Mouse (Mus musculus): ENCODE results near the gene Rpusd3.

The Rpusd3 gene

DNA sequence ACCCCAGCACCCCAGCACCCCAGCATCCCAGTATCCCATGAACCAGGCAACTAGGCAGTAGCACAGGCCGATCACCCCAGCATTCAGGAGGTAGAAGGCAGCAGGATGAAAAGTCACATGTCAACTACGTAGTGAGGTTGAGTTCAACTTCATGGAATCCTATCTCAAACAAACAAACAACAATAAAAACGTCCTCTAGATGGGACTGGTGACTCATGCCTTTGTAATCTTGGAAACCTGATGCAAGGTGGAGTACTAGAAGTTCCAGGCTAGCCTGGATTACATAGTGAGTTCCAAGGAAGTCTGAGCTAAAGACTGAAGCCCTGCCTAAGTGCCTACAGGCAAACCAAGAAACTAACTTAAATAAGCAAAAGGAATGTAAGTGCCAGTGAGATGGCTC, 11.7 kb upstream of the Rpusd3 start:
- DNase-seq (ENCODE audit: low spot score in 2 of 2), result no peak

GRCm38 (mm10) chr6:113429965-113430364, 10.8 kb upstream of the Rpusd3 start:
- DNase-seq (ENCODE audit: low spot score in 2 of 2), result no peak

- DNase-seq (ENCODE audit: low spot score in 2 of 2), result no peak
Observed at GRCm38 (mm10) chr6:113428006-113428405, 8.9 kb upstream of the Rpusd3 start.

DNA sequence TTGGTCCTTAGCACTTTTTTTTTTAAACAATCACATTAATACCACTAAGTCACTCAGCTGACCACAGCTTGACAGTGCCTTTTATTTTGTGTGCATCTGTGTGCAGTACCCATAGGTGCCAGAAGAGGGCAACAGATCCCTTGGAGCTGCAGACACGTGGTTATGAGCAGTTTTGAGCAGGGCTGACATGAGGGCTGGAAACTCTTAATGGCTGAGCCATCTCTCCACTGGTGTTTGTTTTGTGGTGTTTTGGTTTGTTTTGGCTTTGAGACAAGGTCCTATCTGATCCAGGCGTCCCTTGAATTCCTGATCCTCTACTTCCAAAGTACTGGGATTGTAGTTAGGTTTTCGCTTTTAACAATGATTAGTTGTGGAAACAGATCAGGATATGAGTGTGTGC, 8.3 kb upstream of the Rpusd3 start:
- peak in 1 of 2 experiments; percentile 33 for DNase-seq (ENCODE audit: low spot score in 2 of 2)

- no peak for DNase-seq (ENCODE audit: low spot score in 2 of 2)
Observed at GRCm38 (mm10) chr6:113426696-113427095, 7.6 kb upstream of the Rpusd3 start.

DNA sequence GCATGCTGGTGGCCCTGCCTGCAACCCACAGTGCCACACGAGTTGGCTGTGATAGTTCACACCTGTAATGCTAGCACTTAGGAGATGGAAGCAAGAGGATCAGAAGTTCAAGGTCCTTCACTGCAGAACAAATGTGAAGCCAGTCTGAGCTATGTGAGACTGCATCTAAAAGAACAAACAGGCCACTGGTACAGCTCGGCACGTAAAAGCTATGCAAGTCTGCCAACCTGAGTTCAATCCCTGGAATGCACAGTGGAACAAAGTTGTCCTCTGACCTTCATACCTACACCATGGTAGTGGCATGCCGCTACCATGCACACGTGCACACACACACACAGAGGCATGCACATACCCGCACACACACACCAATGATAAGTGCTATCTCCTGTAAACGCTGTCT, 5.0 kb upstream of the Rpusd3 start:
- DNase-seq (ENCODE audit: low spot score in 2 of 2), result no peak

- no peak for DNase-seq (ENCODE audit: low spot score in 2 of 2)
Observed at GRCm38 (mm10) chr6:113423000-113423399, 3.9 kb upstream of the Rpusd3 start.

GRCm38 (mm10) chr6:113418441-113419198, 520 bp downstream of the Rpusd3 start:
- DNase-seq (ENCODE audit: low spot score in 2 of 2), result no peak

GRCm38 (mm10) chr6:113416416-113416815, 2.7 kb downstream of the Rpusd3 start:
- no peak for DNase-seq (ENCODE audit: low spot score in 2 of 2)

GRCm38 (mm10) chr6:113410001-113410400, 9.1 kb downstream of the Rpusd3 start:
- DNase-seq (ENCODE audit: low spot score in 2 of 2), result no peak

DNA sequence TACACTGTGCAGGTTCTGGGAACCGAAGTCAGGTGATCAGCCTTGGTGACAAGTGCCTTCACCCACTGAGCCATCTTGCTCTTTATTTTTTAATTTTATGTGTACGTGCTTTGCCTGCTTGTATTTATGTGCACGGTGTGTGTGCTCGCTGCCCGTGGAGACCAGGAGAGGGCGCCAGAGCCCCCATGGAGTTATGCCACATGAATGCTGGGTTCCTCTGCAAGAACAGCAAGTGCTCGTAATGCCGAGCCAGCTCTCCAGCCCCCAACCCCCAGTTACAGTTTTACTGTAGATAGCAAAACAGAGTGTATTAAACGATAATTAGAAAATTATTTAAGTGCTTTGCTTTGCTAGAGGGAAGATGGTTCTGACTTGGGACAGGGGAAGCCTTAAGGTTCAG, 12.5 kb downstream of the Rpusd3 start:
- DNase-seq (ENCODE audit: low spot score in 2 of 2), result no peak

DNA sequence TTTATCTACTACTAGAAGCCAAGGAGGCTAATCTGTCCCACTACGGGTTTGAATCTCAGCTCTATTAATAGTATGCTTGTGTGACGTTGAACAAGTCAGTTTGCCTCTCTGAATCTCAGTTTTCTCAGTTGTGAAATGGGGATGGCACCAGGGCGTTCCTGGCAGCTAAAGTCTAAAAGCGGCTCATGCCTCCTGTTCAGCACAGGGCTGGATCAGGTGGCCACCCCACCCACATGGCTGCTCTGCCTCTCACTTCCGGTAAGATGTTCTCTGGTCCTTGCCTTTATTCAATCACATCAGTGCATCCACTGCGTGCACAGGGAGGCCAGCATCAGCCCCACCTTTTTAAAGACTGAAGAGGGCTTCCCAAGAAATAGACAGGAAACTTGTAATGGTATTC, 13.7 kb downstream of the Rpusd3 start:
- no peak for DNase-seq (ENCODE audit: low spot score in 2 of 2)

- no peak for DNase-seq (ENCODE audit: low spot score in 2 of 2)
Observed at GRCm38 (mm10) chr6:113404649-113405448, 14.3 kb downstream of the Rpusd3 start.

DNA sequence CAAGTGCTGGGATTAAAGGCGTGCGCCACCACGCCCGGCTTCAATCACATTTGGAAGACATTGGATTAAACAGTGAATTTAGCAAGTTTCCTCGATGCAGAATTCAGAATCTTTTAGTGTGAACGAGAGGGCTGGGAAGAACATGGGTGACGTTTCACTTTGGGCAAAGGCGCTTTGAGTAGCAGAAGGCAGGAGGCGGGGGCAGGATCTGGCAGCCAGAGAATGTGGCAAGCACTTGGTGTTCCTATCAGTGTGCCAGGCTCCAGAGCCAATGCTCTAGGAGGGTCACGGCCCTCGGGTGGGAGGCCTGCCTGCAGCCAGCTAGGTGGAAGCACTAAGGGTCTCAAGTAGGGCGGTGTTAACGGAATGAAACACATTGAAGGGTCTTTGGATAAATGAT, 17.0 kb downstream of the Rpusd3 start:
- DNase-seq (ENCODE audit: low spot score in 2 of 2), result no peak

DNA sequence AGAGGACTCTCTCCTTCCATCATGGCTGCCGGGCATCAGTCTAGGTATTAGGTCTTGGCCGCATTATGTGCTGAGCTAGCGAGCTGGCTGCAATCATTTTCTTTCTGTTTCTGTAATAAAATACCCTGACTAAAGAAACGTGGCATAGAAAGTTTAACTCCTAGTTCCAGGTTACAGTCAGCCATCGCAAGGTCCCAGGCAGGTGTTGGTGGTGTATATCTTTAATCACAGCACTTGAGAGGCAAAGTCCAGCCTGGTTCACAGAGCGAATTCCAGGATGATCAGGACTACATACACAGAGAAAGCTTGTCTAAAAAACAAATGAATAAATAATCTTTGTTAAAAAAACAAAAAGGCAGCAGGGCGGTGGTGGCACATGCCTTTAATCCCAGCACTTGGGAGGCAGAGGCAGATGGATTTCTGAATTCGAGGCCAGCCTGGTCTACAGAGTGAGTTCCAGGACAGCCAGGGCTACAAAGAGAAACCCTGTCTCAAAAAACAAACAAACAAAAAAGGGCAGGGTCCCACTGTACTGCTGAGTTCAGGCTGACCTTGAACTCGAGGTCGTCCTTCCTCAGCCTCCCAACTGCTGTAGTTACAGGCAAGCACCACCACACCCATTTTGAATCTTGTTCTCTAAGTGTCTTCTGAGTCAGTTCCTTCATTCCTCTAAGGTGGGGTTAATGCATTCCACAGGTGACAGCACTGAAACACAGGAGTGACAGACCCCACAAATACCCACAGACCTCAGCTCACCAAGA, 22.7 kb downstream of the Rpusd3 start:
- no peak for DNase-seq (ENCODE audit: low spot score in 2 of 2)

DNA sequence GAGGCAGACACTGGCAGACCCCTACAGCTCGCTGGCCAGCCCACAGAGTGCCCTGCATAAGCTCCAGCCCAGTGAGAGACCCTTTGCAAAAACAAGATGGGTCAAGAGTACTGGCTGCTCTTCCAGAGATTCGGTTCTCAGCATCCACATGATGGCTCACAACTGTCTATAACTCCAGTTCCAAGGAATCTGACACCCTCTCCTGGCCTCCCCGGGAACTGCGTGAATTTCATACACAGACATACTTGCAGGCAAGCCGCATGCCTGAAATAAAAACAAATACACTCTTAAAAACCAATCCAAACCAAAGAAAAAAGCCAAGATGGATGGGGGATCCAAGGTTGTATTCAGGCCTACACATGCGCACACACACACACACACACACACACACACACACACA, 23.6 kb downstream of the Rpusd3 start:
- no peak for DNase-seq (ENCODE audit: low spot score in 2 of 2)

GRCm38 (mm10) chr6:113394811-113395210, 24.3 kb downstream of the Rpusd3 start:
- no peak for DNase-seq (ENCODE audit: low spot score in 2 of 2)

DNA sequence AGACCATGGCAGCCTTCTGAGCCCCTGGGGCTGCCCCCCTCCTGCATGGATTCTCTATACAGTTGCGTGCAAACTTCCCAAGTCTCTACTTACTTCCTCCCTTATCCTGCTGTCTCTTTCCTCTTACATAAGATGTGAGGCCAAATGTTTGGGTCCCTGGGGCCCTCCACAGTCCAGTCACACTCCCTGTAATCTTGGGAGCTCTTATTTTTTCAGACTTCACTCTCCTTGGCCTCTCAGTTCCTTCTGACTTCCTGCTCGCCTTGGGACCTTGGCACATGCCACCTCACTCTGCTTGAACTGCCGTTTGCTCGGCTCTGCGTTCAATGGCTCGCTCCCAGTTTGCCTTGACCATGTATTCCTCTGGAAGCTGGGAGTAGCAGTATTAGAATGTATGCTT, 25.2 kb downstream of the Rpusd3 start:
- no peak for DNase-seq (ENCODE audit: low spot score in 2 of 2)

GRCm38 (mm10) chr6:113392387-113393071, 26.6 kb downstream of the Rpusd3 start:
- DNase-seq (ENCODE audit: low spot score in 2 of 2), result peak; percentile 17 to 22

DNA sequence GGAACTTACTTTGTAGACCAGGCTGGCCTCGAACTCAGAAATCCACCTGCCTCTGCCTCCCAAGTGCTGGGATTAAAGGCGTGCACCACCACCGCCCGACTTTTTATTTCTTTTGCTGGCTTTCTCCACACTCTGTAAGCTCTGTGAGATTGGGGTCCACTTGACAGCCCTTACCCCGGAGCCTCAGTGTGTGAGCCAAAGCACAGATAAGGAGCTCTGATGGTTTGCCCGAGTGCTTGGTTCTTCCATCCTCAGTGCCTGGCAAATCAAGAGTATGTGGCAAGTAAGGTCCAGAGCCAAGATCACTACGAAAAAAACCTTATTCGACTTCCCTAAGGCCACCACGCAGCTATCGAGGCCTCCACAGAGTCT, 27.1 kb downstream of the Rpusd3 start:
- no peak for DNase-seq (ENCODE audit: low spot score in 2 of 2)

GRCm38 (mm10) chr6:113390715-113391114, 28.4 kb downstream of the Rpusd3 start:
- no peak for DNase-seq (ENCODE audit: low spot score in 2 of 2)

- no peak for DNase-seq (ENCODE audit: low spot score in 2 of 2)
Observed at GRCm38 (mm10) chr6:113388960-113389359, 30.2 kb downstream of the Rpusd3 start, which contains the start of gene Ttll3. Gene Ttll3, plus strand, starts transcription at chr6:113389260.
